Mouse (Mus musculus): ENCODE data around the gene Ret.
A peak's percentile ranks its signal among the peaks of the same experiment; 100 is the strongest.

Ret gene

GRCm38 (mm10) chr6:118197440-118197975, at the start of gene Ret:
Ret (minus strand) TSS chr6:118197718.
- DNase-seq (ENCODE audit: low read depth), result no peak

GRCm38 (mm10) chr6:118247161-118247560, 49.6 kb upstream of the Ret start:
- no peak for DNase-seq (ENCODE audit: low read depth)

GRCm38 (mm10) chr6:118244106-118244505, 46.6 kb upstream of the Ret start:
- DNase-seq (ENCODE audit: low read depth), result no peak

- DNase-seq (ENCODE audit: low read depth), result no peak
Measured at GRCm38 (mm10) chr6:118242941-118243340, 45.4 kb upstream of the Ret start.

GRCm38 (mm10) chr6:118226072-118226471, 28.6 kb upstream of the Ret start:
- no peak for DNase-seq (ENCODE audit: low read depth)

- no peak for DNase-seq (ENCODE audit: low read depth)
Measured at GRCm38 (mm10) chr6:118222471-118222870, 25.0 kb upstream of the Ret start.

GRCm38 (mm10) chr6:118215676-118216075, 18.2 kb upstream of the Ret start:
- no peak for DNase-seq (ENCODE audit: low read depth)

- no peak for DNase-seq (ENCODE audit: low read depth)
Measured at GRCm38 (mm10) chr6:118208326-118208725, 10.8 kb upstream of the Ret start.

- no peak for DNase-seq (ENCODE audit: low read depth)
Measured at GRCm38 (mm10) chr6:118206386-118206785, 8.9 kb upstream of the Ret start.

- no peak for DNase-seq (ENCODE audit: low read depth)
Measured at GRCm38 (mm10) chr6:118205176-118205890, 7.8 kb upstream of the Ret start.

- no peak for DNase-seq (ENCODE audit: low read depth)
Measured at GRCm38 (mm10) chr6:118204112-118204511, 6.6 kb upstream of the Ret start.

GRCm38 (mm10) chr6:118196751-118197439, 623 bp downstream of the Ret start:
- DNase-seq (ENCODE audit: low read depth), result no peak

- DNase-seq (ENCODE audit: low read depth), result no peak
Measured at GRCm38 (mm10) chr6:118195108-118195507, 2.4 kb downstream of the Ret start.

- DNase-seq (ENCODE audit: low read depth), result no peak
Measured at GRCm38 (mm10) chr6:118192882-118193281, 4.6 kb downstream of the Ret start.

GRCm38 (mm10) chr6:118192199-118192598, 5.3 kb downstream of the Ret start:
- no peak for DNase-seq (ENCODE audit: low read depth)

- DNase-seq (ENCODE audit: low read depth), result no peak
Measured at GRCm38 (mm10) chr6:118189764-118190163, 7.8 kb downstream of the Ret start.

GRCm38 (mm10) chr6:118188599-118188998, 8.9 kb downstream of the Ret start:
- no peak for DNase-seq (ENCODE audit: low read depth)

GRCm38 (mm10) chr6:118187285-118187641, 10.3 kb downstream of the Ret start:
- DNase-seq (ENCODE audit: low read depth), result no peak

GRCm38 (mm10) chr6:118186620-118187284, 10.8 kb downstream of the Ret start:
- DNase-seq (ENCODE audit: low read depth), result no peak

GRCm38 (mm10) chr6:118184126-118184525, 13.4 kb downstream of the Ret start:
- no peak for DNase-seq (ENCODE audit: low read depth)

- no peak for DNase-seq (ENCODE audit: low read depth)
Measured at GRCm38 (mm10) chr6:118180085-118180423, 17.5 kb downstream of the Ret start.

GRCm38 (mm10) chr6:118179316-118180084, 18.0 kb downstream of the Ret start:
- peak; percentile 44 for DNase-seq (ENCODE audit: low read depth)
